Mouse (Mus musculus) lung, postnatal 0 days (tissue): ENCODE data around the gene Pdcd1. TPM values are rescaled to one million over a fixed set of nuclear protein-coding genes. Genes with fewer than 3 reads are reported as not detected.
A peak's percentile ranks its signal among the peaks of the same experiment; 100 is the strongest.
"Not testable (repeated sequence)": the region's sequence is repeated elsewhere in the genome, so short reads cannot be mapped to it uniquely, and the experiment has no call there.

Source experiments
- ATAC-seq: fragments of 200-750 bp; cut with Nextera tagmentation; 2 replicates; pipeline ENCODE4 v1.8.0; 2017; ENCODE audit warnings: moderate library complexity
- DNase-seq: peaks from one replicate; pipeline ENCODE4 v3.0.0-alpha.2; 2016; ENCODE audit warnings: low spot score
- H3K27ac ChIP-seq: fragments of 300-500 bp; sonication (generic); 2 replicates; pipeline ENCODE4 v1.5.1; 2014; ENCODE audit warnings: antibody characterized with exemption, mild to moderate bottlenecking, low read length, mixed read lengths
- H3K27me3 ChIP-seq: fragments of 300-500 bp; sonication (generic); replicated peaks from 2 replicates; pipeline ENCODE4 v1.6.1; 2014; ENCODE audit warnings: low read length, mixed read lengths; ENCODE audit not compliant: insufficient read depth
- H3K36me3 ChIP-seq: fragments of 300-500 bp; sonication (generic); 2 replicates; pipeline ENCODE4 v1.6.1; 2014; ENCODE audit warnings: low read length, mixed read lengths; ENCODE audit not compliant: insufficient read depth
- H3K4me1 ChIP-seq: fragments of 300-500 bp; sonication (generic); 2 replicates; pipeline ENCODE4 v1.6.1; 2014; ENCODE audit warnings: antibody characterized with exemption, low read depth, low read length, mixed read lengths; ENCODE audit not compliant: insufficient read depth
- H3K4me2 ChIP-seq: fragments of 300-500 bp; sonication (generic); replicated peaks from 2 replicates; pipeline ENCODE4 v1.6.1; 2014; ENCODE audit warnings: low read depth, mild to moderate bottlenecking, low read length, moderate library complexity, mixed read lengths
- H3K4me3 ChIP-seq: fragments of 300-500 bp; sonication (generic); 2 replicates; pipeline ENCODE4 v1.5.1; 2014; ENCODE audit warnings: low read depth, low read length
- H3K9ac ChIP-seq: fragments of 300-500 bp; sonication (generic); replicated peaks from 2 replicates; pipeline ENCODE4 v1.6.1; 2014; ENCODE audit warnings: low read depth, mild to moderate bottlenecking
- H3K9me3 ChIP-seq: fragments of 300-500 bp; sonication (generic); 2 replicates; pipeline ENCODE4 v1.6.1; 2016; ENCODE audit warnings: low read length, mixed read lengths
- CTCF ChIP-seq: IDR thresholded peaks from 2 replicates; pipeline ENCODE4 v1.5.1; 2016; ENCODE audit warnings: antibody characterized with exemption, mild to moderate bottlenecking
- EP300 ChIP-seq: IDR thresholded peaks from 2 replicates; pipeline ENCODE4 v1.6.1; 2016; ENCODE audit warnings: antibody characterized with exemption, mild to moderate bottlenecking, control low read depth
- WGBS: fragments of 180-500 bp; shearing (Covaris S2); extraction: QIAGEN DNeasy Blood & Tissue Kit; methylation state at CpG from one replicate; pipeline ENCODE4 v1.1.7; 2014; 5-methylcytosine and 5-hydroxymethylcytosine counted together
- polyA plus RNA-seq: library from polyadenylated mRNA; unstranded; fragments of >200 nt; fragmentation: Nextera tagmentation; extraction: Ambion mirVana; gene quantifications from 2 replicates; pipeline ENCODE4 v1.2.1, GENCODE M21; 2015

Gene Pdcd1
- polyA plus RNA-seq, 1 experiment from 2014 or later = 0.06 TPM

DNA sequence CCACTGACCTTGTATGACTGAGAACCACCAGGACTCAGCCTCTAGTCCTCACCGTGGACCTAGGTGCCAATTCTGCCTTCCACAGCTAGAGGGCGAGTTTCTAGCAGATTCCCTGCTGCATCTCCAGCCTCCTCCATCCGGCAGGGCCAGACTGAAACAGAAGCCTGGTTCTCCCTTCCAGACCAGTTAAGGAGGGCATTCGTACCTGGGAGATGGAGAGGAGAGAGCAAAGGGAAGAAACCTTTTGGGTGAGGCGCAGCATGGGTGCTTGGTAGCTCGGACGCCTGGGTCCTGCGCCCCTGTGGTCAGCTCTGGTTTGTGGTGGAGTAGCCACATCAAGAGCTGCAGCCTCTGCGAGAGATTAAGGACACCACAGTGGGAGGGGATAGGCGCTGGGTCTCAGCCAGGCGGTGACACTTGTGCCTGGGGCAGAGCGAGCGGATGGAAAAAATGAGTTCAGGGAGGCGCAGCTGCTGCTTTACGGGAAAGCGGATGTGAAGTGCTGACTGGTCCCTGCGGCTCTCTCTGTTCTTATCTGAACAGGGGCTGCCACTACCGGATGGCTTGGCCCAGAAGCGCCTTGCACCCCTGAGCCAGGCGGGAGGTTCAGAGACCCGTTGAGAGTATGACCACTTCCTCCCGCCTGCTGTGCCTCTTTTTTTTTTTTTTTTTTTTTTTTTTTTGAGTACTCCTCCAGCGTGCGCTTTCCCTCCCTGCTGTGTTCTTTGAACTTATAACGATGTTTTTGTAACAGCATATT, 17.2 kb downstream of the Pdcd1 start:
- Histone ChIP-seq H3K27ac (peak overlapping the region; percentile 68), H3K9me3 (no peaks in the 10 kb centered on the region), H3K36me3 (no peaks in the 10 kb centered on the region), H3K4me1 (no peaks in the 10 kb centered on the region), H3K27me3 (no peaks in the 10 kb centered on the region), H3K4me2 (peak overlapping the region; percentile 63), H3K9ac (no peak overlapping the region), H3K4me3 (peak overlapping the region; percentile 31)
- ATAC-seq = peak; percentile 94
- WGBS = 2% methylated on average over 25 of the region's 25 CpGs
- peak; percentile 91 for DNase-seq
- TF ChIP-seq CTCF (peak; percentile 87), EP300 (no peak)

- ATAC-seq (no peak), DNase-seq (no peak)
- Histone ChIP-seq H3K4me1 (no peaks in the 10 kb centered on the region), H3K4me2 (no peak overlapping the region), H3K27me3 (no peaks in the 10 kb centered on the region), H3K9ac (no peak overlapping the region), H3K27ac (no peak overlapping the region), H3K4me3 (no peak overlapping the region), H3K36me3 (no peaks in the 10 kb centered on the region), H3K9me3 (no peaks in the 10 kb centered on the region)
- WGBS = 82% methylated on average over 2 of the region's 2 CpGs
- TF ChIP-seq EP300 = no peak
- no peak for TF ChIP-seq CTCF
Measured at GRCm38 (mm10) chr1:94033075-94033602, 19.2 kb downstream of the Pdcd1 start.

DNA sequence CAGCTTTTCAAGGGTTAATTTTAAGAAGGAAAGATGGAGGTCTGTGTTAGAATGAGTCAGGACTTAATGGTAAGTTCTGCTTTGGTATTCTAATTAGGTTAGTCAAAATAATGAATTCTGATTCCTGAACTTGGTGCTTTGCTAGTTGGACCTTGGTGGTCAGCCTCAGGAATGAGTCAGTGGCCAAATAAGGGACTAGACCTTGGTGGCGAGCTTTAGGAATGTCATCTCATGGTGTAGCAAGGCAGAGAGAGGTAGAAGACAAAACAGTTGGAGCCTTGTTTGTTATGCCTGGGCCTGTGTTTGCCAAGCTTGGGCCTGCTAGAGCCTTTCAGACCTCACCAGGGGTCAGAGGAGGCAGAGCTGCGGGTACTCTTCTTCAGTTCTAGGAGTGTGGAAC, 23.6 kb downstream of the Pdcd1 start:
- TF ChIP-seq EP300 (no peak), CTCF (no peak)
- H3K4me1 ChIP-seq = no peaks in the 10 kb centered on the region

DNA sequence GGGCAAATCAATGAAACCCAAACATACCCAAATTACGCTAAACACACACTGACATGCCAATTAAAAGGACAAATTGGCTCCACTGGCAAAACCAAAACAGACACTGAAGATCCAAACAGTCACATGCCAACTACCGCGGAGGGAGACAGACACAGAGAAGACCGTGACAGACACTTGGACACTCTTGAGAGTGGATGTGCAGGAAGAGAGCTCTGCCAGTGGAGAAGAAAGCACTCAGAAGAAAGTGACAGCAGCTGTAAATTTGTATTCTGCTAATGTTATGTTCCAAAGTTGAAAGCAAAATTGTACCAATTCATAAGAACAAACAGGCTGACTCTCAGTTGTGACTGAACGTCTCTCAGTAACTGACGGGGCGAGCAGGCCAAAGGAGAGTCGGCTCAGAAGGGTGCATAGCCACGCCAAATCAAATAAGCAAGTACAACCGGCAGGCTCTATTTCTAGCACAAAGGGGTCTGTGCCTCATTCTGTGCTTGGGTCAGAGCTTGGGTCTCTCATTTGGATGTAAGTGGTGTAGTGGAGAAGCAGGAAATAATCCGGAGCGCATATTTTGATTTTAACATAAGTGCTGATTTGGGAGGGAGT, 24.7 kb downstream of the Pdcd1 start:
- no peak for TF ChIP-seq CTCF
- no peak for TF ChIP-seq EP300
- Histone ChIP-seq H3K4me1 (no peaks in the 10 kb centered on the region), H3K36me3 (no peaks in the 10 kb centered on the region), H3K4me2 (no peak overlapping the region), H3K9me3 (no peaks in the 10 kb centered on the region), H3K4me3 (no peak overlapping the region), H3K27me3 (no peaks in the 10 kb centered on the region), H3K27ac (no peak overlapping the region), H3K9ac (no peak overlapping the region)
- ATAC-seq (no peak), DNase-seq (no peak)
- 70% methylated on average over 12 of the region's 12 CpGs for WGBS

More for the DNA sequence above, 23.6 kb downstream of the Pdcd1 start:
- Histone ChIP-seq H3K4me2 (no peak overlapping the region), H3K27ac (no peak overlapping the region), H3K27me3 (no peaks in the 10 kb centered on the region), H3K9ac (no peak overlapping the region), H3K4me3 (no peak overlapping the region), H3K9me3 (no peaks in the 10 kb centered on the region), H3K36me3 (no peaks in the 10 kb centered on the region)
- ATAC-seq (no peak), DNase-seq (no peak)
- 84% methylated on average over 2 of the region's 2 CpGs for WGBS

DNA sequence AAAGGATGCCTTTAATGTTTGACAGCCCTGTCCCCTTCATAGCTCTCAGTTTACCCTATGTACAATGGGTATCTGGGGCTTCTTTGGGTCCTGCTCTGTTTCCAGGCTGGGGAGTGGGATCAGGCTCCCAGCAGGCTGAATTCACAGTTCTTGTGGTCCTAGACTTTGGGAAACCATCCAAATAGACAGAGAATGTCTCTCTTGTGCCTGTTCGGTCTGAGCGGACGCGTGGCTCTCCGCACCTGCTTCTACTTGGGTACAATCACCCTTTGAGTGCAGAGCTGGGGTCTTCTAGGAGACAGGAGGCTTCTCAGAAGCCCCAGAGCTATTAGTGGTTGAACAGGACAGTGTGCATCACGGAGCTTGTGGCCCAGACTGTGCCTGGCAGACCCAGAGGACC, 32.2 kb downstream of the Pdcd1 start, which contains the start of gene Neu4:
Neu4 (plus strand) TSS at position 301 of the 400 bp plus-strand sequence.
- Histone ChIP-seq H3K9me3 (no peaks in the 10 kb centered on the region), H3K4me3 (no peak within 1 kb of the TSS), H3K9ac (no peak within 1 kb of the TSS), H3K4me1 (no peaks in the 10 kb centered on the region), H3K27me3 (no peaks in the 10 kb centered on the region), H3K4me2 (no peak within 1 kb of the TSS), H3K36me3 (no peaks in the 10 kb centered on the region), H3K27ac (no peak within 1 kb of the TSS)
- TF ChIP-seq EP300 (no peak), CTCF (no peak)
- DNase-seq = no peak
- 81% methylated on average over 6 of the region's 6 CpGs for WGBS
- ATAC-seq = no peak

GRCm38 (mm10) chr1:94011643-94012042, 40.7 kb downstream of the Pdcd1 start:
- no peak overlapping the region for H3K4me3 ChIP-seq
- H3K9me3 ChIP-seq = no peaks in the 10 kb centered on the region
- H3K4me2 ChIP-seq = no peak overlapping the region
- no peaks in the 10 kb centered on the region for H3K27me3 ChIP-seq
- ATAC-seq (no peak), DNase-seq (no peak)
- H3K4me1 ChIP-seq = no peaks in the 10 kb centered on the region
- no peak overlapping the region for H3K9ac ChIP-seq
- no peak overlapping the region for H3K27ac ChIP-seq
- WGBS = 49% methylated on average over 3 of the region's 3 CpGs
- no peaks in the 10 kb centered on the region for H3K36me3 ChIP-seq
- TF ChIP-seq EP300 = no peak
- TF ChIP-seq CTCF = 0 out of 2 replicates have a peak, but pooled peaks have one; percentile 8

DNA sequence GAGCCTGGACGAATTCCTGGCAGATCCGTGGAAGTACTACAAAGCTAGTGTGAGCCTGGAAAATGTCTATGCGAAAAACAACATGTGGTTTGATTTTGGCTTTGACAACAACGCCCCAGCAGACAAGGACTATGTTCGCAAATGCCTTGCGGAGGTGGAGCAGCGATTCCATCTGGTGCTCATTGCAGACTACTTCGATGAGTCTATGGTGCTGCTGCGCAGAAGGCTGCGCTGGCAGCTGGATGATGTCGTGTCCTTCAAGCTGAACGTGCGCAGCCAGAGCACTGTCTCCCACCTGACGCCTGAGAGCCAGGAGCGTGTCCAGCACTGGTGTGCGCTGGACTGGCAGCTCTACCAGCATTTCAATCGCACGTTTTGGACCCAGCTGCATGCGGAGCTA, 43.5 kb downstream of the Pdcd1 start:
- H3K4me3 ChIP-seq, H3K9ac ChIP-seq, H3K27ac ChIP-seq, H3K9me3 ChIP-seq, DNase-seq, H3K27me3 ChIP-seq, H3K4me1 ChIP-seq, H3K36me3 ChIP-seq, ATAC-seq, H3K4me2 ChIP-seq: not testable (repeated sequence)
- 91% methylated on average over 14 of the region's 19 CpGs for WGBS

DNA sequence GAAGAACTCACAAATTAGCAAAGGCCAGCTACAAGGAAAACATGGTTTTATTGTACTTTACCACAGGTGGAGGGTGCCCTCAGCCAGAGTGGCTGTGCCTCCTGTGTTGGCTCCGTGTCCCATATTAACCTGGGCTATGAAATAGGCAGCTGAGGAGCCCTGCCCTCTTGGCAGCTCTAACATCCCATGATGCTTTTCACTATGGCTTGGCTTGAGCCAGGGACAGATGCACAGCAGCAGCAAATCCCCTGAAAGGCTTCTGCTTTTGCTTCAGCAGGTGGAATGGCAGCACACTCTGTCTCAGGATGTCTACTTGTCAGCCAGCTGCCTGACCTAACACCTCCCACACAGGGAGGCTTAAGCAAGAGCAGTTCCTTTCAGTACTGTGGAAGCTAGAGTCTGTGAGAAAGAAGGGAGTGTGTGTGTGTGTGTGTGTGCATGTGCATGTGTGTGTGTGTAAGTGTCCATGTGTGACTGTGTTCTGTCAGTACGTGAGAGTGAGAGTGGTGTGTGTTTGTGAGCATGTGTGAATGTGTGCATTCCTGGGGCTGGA, 46.3 kb downstream of the Pdcd1 start:
- not testable (repeated sequence) for H3K4me2 ChIP-seq, H3K27ac ChIP-seq, DNase-seq, H3K4me3 ChIP-seq, H3K27me3 ChIP-seq, H3K9me3 ChIP-seq, ATAC-seq, H3K36me3 ChIP-seq, H3K4me1 ChIP-seq, H3K9ac ChIP-seq
- WGBS = 54% methylated on average over 2 of the region's 2 CpGs
